Mouse (Mus musculus) neutrophil, adult 5-6 weeks (primary cell): ENCODE data around the gene Snrnp27. TPM values are rescaled to one million over a fixed set of nuclear protein-coding genes. Genes with fewer than 3 reads are reported as not detected.

Experiments used
- ATAC-seq: fragments of 151-379, 151-347 bp; 2 replicates; pipeline ENCODE4 v1.8.0; 2017; ENCODE audit warnings: mild to moderate bottlenecking, moderate TSS enrichment; ENCODE audit not compliant: insufficient number of reproducible peaks, poor library complexity, low FRiP score, severe bottlenecking; ENCODE audit errors: extremely low read depth
- total RNA-seq: library from RNA; stranded (forward); fragments of 200-1000 nt; gene quantifications from 2 replicates; pipeline ENCODE4 v1.2.3, GENCODE M21; 2017

The Snrnp27 gene
- total RNA-seq, result 58.8 and 65.9 TPM in 2 replicates

DNA sequence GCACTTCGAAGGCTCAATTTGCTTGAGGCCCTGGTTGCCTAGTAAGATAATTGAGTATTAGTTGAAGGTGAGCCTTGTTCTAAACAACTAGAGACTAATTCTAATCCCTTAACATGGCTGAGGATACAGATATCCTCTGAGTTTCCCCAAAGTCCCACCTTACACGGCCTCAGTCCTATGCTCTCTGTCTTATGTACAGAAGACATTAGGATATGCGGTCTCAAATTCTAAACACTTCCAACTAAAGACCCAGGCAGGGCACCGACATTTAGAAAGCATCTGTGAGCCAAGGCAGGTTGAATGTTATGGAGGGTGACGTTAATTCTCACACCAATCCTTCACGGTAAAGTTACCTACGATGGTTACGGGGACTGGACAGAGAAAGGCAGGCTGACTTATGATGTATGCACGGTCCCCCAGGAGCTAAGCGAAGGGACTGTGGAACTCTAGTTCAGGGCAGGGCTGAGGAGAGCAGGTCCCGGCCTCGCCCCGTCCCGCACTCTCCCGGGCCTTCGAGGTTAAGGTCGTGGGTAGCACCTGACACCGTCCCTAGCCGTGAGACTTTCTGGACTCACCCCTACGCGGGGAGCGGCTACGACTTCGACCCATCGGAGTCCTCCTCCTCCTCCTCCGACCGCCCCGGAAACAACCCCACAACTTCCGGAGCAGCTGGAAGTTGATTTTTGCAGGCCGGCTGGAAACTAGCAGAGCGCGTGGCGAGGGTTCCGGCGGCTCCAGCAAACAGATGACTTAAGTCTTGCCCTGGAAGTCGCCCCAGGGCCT lies at the start of gene Snrnp27:
TSS of gene Snrnp27 (minus strand) at position 651 of the 783 bp plus-strand sequence.
- ATAC-seq, result peak; percentile 94

DNA sequence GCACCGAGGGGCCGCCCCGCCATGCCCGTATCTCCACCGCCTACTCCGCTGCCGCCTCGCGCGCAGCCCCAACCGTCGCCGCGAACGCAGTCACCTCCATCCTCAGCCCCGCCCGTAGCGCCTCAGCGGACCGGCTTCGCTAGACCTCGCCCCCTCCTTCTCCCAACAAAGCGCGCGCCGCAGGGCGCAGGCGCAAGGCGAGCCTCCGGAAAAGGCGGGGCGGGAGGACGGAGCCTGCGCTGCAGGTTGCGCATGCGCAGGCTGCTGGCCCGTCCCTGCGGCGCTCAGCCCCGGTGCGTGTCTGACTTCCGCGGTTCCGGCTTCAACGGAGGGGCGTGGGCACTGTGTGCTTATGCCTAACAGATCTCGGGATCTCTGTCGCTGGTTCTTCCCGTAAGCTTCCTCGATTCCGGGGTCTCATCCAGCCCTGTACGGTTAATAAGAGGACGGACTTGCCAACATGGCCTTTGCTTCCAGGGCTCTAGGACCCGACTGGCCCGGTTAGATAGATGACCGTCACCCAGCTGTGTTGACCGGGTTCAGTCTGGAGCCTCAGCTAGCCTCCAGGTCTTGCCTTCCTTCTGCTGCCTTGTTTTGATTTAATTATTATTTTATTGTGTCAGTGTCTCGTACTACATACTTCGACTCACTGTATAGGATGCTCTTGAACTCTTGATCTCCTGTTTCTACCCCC lies 49.0 kb upstream of the Snrnp27 start, which contains the start of gene Gmcl1:
TSS of gene Gmcl1 (minus strand) at position 201 of the 694 bp plus-strand sequence.
- ATAC-seq, result peak; percentile 90

DNA sequence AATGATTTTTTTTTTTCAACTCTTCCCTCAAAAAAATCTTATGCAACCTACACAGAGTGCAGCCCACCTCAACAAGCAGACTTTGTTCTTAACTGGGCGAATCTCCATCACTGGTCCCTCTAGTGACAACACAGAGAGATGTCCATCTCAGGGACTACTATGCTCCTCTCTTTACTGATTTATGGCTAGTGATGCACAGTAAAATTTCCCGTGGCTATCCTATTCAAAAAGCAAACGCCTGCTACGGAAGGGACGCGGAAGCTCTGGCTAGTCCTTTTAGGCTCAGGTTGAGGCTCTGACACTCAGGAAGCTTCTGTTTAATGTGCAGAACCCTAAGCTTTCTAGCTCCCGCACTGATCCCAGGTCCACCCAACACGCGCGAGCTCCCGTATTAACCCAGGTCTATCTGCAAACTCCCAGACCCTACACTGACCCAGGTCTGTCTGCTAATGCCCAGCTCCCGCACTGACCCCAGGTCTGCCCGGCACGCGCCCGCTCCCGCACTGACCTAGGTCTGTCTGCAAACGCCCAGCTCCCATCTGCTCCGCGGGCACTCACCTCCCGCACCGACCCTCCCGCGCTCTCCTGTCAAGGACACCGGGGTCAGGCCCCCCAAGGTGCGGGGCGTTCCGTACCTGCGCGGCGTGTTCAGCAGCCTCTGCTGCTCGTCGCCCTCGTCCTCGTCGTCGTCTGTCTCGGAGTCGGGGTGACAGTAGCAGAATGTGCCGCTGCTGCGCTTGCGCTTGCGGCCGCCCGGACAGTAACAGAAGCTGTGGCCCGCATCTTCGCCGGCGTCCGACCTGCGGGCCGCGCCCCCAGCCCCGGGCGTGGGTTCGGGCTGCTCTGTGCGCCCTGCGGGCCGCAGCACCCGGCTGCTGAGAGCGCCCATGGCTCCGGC lies 48.2 kb upstream of the Snrnp27 start:
- ATAC-seq, result peak; percentile 30; the same call in 1 of the 2 replicates

DNA sequence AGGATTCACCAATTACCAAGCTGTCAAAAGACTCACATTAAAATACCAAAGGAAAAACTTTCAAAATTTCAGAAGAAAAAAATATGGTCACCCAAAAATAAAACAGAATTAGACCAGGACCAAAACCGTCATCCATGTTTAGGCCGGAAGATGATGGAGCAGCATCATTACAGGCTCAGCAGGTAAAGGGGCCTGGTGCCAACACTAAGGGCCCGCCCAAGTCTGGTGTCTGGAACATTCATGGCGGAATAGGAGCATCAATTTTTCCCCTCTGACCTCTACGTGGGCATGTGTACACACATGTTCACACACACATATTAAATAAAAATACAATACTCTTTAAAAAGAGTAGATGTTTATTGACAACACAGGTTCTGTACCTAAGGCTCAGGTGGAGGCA lies 44.4 kb upstream of the Snrnp27 start:
- ATAC-seq, result no peak

DNA sequence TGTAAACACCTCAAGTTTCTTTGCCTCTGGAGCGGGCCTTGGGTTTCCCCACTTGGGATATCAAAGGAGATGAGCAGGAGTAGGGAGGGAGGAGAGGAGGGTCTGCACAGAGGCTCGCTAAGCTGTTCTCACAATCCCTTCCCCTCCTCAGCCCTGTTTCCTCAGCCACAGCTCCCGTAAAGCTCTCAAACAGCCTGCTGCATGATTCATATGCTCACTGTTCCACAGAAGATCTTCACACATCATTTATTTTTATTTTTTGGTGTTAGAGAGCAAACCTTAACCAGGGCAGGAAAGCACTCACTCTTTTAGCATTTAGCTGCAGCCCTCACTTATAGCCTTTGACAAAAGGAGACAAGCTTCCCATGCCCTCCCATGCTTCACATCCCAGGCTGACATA lies 37.7 kb upstream of the Snrnp27 start:
- ATAC-seq, result no peak

DNA sequence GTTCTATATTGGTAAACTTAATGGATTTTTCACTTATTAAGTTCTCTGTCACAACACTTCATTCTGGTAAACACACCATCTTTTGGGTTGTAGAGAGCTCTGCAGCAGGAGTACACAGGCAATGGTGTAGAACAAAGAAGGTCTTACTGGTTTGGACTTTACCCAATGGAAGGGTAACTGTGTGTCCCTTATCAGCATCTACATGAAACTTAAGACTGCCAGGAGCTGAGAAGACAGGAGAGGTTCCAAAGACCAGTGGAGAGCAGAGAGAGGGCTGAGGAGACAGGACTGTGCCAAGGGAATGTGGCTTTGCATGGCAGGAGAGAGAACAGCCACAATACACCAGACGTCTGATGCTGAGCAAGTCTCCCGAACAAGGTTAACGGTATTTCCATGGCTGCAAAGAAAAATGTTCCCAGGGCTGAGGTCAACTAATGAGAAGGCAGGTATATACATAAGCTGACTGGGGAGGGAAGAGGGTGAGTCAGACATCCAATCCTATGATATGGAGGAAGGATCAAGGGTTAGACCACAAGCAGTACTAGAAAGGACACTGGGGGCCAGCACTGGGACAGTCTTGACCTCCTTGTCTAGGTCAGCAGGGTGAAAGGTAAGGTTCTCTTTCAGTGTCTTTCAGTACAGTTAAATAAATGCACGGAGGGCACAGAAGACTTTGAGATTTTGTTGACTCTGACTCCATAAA lies 23.9 kb upstream of the Snrnp27 start:
- ATAC-seq, result no peak

DNA sequence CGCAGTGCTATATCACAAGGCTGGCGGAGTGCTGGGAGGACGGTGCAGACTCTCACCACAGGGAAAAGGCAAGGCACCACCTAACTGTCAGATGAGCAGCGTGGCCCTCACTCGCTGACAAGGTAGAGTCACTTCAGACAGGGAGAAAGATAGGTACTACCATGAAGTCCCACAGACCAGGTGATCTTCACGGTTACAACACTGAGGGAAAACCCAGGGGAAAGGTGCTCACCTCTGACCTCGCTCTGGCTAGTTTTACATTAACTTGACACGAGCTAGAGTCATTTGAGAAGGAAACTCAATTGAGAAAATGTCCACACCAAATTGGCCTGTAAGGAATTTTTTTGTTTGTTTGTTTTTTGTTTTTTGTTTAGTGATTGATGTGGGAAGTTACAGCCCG lies 18.3 kb upstream of the Snrnp27 start:
- ATAC-seq, result no peak

DNA sequence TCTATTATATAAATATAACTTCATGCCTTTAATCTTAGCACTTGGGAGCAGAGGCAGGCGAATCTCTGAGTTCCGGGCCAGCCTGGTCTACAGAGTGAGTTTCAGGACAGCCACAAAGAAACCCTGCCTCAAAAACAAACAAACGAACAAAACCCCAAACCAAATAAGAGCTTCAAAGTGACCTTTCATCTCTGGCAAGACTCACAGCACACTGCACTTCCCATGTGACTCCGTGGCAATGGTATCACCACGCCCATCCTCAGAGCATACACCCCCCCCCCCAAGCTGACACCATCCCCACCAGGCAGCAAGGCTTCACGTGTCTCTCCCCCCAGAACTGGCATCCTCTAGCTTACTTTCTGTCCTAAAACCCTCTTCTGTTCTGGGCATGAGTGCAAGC lies 13.6 kb upstream of the Snrnp27 start:
- ATAC-seq, result no peak

DNA sequence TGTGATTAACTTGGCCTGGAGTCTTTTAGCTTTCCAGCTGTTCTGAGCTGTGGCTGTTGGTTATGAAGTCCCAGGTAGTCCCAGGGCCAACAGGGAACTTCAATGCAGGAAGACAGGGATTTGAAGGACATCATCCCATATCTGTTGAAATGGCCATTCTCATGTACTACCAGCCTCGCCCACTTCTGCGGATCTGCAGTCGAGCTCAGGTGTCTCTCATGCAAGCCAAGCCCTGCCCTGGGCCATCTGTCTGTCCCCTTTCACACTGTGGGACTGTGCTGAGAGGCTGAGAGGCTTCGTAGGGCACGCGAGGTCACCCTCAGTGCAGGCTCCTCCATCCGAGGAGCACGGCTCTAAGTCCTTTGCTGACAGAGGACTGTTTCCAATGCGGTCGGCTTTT lies 11.9 kb upstream of the Snrnp27 start:
- no peak for ATAC-seq

DNA sequence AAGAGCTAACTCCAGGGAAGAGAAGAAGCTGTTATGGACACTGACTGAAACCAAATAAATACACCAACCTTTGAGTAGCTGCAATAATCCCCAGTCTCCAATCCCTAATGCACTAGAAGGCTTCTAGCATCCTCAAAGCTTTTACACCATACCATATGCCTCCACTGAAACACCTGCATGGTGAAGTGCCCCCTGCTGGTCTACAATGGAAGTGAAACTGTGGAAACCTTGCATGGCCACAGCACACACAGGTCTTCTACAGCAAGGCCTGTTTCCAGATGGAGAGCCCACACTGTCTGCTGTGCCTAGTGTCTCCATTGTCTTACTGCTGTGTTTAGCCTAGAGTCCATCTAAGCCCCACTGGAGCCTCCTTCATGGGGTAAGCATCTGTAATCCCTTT lies 10.1 kb upstream of the Snrnp27 start:
- peak; percentile 80 for ATAC-seq

DNA sequence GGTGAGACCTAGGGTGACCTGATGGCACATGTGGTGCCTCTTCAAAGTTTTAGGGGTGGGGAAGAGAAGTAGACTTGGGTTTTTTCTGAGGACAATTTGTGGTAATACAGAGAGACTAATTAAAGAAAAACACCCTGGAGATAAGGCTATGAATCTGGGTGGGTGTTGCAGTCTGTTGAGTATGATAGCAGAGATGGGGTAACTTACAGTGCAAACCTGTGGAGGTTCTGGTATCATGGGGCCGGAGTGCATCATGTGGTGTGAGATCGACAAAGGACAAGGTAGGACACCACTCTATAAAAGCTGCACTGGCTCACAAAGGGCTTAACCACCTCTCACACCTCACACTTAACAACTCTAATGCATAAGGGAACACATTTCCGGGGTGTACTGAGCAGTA lies 5.3 kb upstream of the Snrnp27 start:
- no peak for ATAC-seq

DNA sequence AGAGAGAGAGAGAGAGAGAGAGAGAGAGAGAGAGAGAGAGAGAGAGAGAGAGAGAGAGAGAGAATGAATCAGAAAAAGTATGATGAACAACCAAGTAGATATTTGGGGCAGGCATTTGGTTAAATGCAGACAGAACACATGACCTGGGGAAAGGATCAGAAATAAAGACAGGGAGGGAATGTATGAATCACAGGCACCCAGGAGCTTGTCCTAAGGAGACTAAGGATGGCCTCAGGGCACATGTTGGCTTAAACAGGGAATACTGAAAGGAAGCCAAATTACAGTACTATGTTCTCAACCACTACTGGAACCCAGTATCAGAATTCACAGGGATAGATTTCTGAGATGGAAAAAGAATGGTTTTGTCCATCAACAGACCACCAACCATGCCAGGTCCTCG lies 2.6 kb upstream of the Snrnp27 start:
- no peak for ATAC-seq

DNA sequence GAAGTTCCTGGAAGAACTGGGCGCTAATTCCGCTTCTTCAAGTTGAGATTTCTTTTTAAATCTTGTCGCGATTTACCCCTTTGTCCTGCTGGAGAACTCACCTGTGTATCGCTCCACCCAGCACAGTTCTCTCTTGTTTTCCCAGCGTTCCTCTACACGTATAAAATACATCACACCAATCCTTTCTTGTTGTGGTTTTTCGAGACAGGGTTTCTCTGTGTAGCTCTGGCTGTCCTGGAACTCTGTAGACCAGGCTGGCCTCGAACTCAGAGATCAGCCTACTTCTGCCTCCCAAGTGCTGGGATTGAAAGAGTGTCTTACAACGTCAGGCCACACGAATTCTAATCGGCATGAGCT lies 311 bp upstream of the Snrnp27 start:
- ATAC-seq, result no peak

DNA sequence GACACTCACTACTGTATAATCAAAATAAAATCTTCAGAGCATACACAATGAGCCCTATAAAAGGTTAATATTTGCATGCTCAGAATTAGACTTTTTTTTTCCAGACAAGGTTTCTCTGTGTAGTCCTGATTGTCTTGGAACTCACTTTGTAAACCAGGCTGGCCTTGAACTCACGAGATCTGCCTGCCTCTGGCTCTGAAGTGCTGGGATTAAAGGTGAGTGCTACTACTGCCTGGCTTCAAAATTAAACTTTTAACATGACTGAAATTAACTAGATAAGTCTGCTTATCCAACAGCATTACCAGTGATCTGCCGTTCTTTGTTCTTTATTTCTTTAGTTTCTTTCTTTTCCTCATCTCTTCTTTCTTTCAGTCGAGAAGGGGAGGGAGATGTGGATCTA lies 3.0 kb downstream of the Snrnp27 start:
- ATAC-seq, result no peak

DNA sequence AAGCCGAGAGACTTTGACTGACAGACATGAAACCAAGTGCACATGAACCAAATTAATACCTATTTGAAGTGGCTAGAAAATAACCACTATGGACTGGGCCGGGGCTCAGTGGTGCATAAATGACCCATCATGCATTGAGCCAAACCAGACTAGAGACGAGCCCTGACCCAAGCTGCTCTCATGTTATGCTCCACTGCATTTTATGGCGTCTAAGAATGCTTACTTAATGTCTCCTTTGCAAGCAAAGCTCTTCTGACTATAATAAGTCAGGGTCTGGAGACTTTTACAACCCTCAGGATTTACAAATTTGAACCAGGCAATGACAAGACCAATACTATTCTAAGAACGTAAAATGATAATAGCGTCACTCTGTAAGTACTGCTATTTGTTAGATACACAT lies 6.0 kb downstream of the Snrnp27 start:
- no peak for ATAC-seq

DNA sequence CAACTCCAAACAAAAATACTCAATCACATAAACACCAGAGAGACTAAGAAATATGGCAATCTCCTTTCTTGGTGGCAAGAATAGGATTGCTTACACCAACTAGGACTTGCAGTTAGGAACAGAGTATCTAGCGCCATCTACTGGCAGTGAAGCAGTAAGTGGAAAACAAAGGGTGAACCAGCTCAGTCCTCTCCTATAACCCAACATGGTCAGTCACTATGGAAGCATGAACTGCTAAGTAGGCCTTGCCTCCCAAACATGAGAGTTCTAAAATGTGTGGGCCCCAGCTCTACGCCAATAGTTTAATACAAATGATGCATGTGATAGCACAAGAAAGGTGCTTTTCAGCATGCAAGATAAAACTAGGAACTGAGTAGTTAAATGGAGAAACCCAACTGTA lies 13.4 kb downstream of the Snrnp27 start:
- ATAC-seq, result peak; percentile 39; the same call in 1 of the 2 replicates

DNA sequence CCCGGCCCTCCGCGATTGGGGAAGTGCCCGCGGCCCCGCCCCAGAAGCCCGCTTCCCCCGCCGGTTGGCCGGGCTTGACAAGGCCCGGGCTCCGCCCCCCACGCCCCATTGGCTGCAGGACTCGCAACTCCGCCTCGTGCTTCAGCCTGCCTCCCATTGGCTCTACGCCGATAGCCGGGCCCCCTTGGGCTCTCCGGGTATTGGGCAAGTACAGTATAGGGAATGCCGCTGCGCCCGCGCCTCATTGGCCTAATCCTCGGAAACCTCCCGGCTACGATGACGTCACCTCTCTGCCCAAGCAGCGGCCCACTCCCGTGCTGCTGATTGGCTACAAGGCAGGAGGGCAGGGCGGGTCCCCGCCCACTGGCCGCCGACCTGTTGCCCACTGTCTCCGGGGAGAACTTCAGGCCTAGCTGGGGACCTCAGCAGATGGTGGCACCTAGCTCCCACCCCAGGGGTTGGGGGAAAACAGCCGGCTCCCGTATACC lies 15.0 kb downstream of the Snrnp27 start:
- peak; percentile 89 for ATAC-seq

DNA sequence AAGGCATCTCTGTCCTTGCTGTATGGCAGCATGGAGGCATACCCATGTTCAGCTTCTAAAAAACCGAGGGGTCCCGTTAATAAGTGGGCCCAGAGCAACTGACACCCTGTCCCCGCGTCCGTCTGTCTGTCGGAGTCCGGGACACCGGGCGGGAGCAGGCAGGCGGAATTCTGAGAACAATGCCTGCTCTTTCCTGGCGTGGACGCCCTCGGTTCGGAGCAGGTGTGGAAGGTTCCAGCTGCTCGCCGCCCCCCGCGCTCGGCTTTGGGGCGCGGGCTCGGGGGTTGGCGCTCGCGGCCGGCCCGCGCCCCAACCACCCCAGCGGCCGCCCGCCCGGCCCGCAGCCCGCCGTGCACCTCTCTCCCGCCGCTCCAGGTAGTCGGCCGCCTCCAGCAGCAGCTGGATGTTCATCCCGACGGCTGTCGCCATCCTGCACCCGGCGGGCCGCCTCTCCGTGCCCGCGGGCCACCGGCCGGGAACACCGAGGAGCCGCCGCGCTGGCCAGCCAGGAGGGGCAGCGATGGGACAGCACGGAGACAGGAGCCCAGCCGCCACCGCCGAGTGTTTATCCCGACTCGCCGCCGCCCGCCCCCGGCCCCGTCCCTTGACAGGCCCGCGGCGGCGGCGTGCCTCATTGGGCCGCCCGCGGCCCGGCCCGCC lies 15.6 kb downstream of the Snrnp27 start, which contains the start of gene Mxd1:
TSS of gene Mxd1 (minus strand) at position 582 of the 660 bp plus-strand sequence.
- no peak for ATAC-seq
